Mouse (Mus musculus) hindbrain, embryonic 11.5 days (tissue): ENCODE data around the gene Tmem8b. TPM values are rescaled to one million over a fixed set of nuclear protein-coding genes. Genes with fewer than 3 reads are reported as not detected.

Experiments used
- ATAC-seq: fragments of 200-750 bp; cut with Nextera tagmentation; 2 replicates; pipeline ENCODE4 v1.8.0; 2017; ENCODE audit warnings: mild to moderate bottlenecking, moderate TSS enrichment, moderate library complexity; ENCODE audit not compliant: low FRiP score
- DNase-seq: peaks from one replicate; pipeline ENCODE4 v3.0.0-alpha.2; 2015; ENCODE audit warnings: low spot score
- H3K27ac ChIP-seq: fragments of 300-500 bp; sonication (generic); 2 replicates; pipeline ENCODE4 v1.5.1; 2014; ENCODE audit warnings: mild to moderate bottlenecking, low read depth, low read length
- H3K27me3 ChIP-seq: fragments of 300-500 bp; sonication (generic); 2 replicates; pipeline ENCODE4 v1.6.1; 2014; ENCODE audit warnings: mild to moderate bottlenecking, low read length, moderate library complexity, mixed read lengths; ENCODE audit not compliant: control insufficient read depth, insufficient read depth
- H3K36me3 ChIP-seq: fragments of 300-500 bp; sonication (generic); 2 replicates; pipeline ENCODE4 v1.6.1; 2014; ENCODE audit warnings: mild to moderate bottlenecking, low read length, moderate library complexity, mixed read lengths; ENCODE audit not compliant: control insufficient read depth, insufficient read depth
- H3K4me1 ChIP-seq: fragments of 300-500 bp; sonication (generic); replicated peaks from 2 replicates; pipeline ENCODE4 v1.6.1; 2014; ENCODE audit warnings: low read length, mixed read lengths; ENCODE audit not compliant: control insufficient read depth, insufficient read depth
- H3K4me2 ChIP-seq: fragments of 300-500 bp; sonication (generic); replicated peaks from 2 replicates; pipeline ENCODE4 v1.6.1; 2014; ENCODE audit warnings: mild to moderate bottlenecking, low read depth, low read length
- H3K4me3 ChIP-seq: fragments of 300-500 bp; sonication (generic); 2 replicates; pipeline ENCODE4 v1.5.1; 2014; ENCODE audit warnings: low read depth, low read length
- H3K9ac ChIP-seq: fragments of 300-500 bp; sonication (generic); 2 replicates; pipeline ENCODE4 v1.6.1; 2014; ENCODE audit warnings: low read depth, low read length
- H3K9me3 ChIP-seq: fragments of 300-500 bp; sonication (generic); 2 replicates; pipeline ENCODE4 v1.6.1; 2016; ENCODE audit warnings: low read length; ENCODE audit not compliant: control insufficient read depth
- WGBS: fragments of 180-500 bp; shearing (Covaris S2); extraction: QIAGEN DNeasy Blood & Tissue Kit; methylation state at CpG from one replicate; pipeline ENCODE4 v1.1.7; 2014; 5-methylcytosine and 5-hydroxymethylcytosine counted together
- polyA plus RNA-seq: library from polyadenylated mRNA; unstranded; fragments of >200 nt; fragmentation: Nextera tagmentation; extraction: Ambion mirVana; gene quantifications from 2 replicates; pipeline ENCODE4 v1.2.1, GENCODE M21; 2014

Gene Tmem8b
- polyA plus RNA-seq, 1 experiment from 2014 or later: 7.2 TPM

DNA sequence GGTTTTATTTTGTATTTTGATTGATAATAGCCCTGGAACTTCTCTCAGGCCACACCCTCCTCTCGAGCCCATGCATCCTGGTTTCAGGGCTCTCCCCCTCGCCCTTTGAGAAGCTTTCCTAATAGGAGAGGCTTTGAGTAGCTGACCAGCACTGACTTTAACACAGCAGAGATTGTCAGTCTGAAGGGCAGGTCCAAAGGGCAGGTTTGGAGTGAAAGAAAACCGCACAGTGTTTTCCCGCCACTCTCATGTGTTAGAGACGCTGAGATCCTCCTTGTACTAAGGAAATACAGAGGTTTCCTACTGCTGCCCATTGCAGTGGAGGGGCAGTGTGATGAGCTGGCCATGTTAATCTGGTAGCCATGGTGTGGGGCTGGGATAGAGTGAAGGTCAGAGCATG lies 6.2 kb downstream of the Tmem8b start:
- Histone ChIP-seq H3K27ac (no peak overlapping the region), H3K4me1 (no peaks in the 10 kb centered on the region), H3K9me3 (no peaks in the 10 kb centered on the region), H3K27me3 (no peaks in the 10 kb centered on the region), H3K9ac (no peak overlapping the region), H3K4me2 (no peak overlapping the region), H3K36me3 (no peaks in the 10 kb centered on the region), H3K4me3 (no peak overlapping the region)
- 74% methylated on average over 5 of the region's 5 CpGs for WGBS
- DNase-seq (no peak), ATAC-seq (no peak)

DNA sequence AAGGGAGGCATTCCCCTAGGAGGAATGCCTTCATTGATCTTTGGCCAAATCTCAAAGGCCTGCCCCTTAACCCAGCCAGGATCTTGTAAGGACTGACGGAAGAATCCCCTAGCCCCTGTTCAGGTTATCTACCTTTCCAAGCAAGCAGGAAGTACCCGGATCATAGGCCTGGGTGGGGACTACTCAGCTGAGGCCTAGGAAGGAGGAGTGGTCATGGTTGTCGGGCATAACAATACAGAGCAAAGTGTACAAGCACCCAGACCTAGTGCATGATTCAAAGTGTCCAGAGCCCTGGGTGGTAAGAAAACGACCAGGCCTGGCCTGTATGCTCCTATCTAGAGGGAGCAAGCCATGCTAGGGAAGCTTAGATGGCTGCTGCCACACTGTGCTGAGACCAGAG lies 6.8 kb downstream of the Tmem8b start:
- Histone ChIP-seq H3K27me3 (no peaks in the 10 kb centered on the region), H3K27ac (no peak overlapping the region), H3K4me3 (no peak overlapping the region), H3K36me3 (no peaks in the 10 kb centered on the region), H3K4me1 (no peaks in the 10 kb centered on the region), H3K4me2 (no peak overlapping the region), H3K9me3 (no peaks in the 10 kb centered on the region), H3K9ac (no peak overlapping the region)
- WGBS: 82% methylated on average over 4 of the region's 4 CpGs
- DNase-seq (no peak), ATAC-seq (no peak)

DNA sequence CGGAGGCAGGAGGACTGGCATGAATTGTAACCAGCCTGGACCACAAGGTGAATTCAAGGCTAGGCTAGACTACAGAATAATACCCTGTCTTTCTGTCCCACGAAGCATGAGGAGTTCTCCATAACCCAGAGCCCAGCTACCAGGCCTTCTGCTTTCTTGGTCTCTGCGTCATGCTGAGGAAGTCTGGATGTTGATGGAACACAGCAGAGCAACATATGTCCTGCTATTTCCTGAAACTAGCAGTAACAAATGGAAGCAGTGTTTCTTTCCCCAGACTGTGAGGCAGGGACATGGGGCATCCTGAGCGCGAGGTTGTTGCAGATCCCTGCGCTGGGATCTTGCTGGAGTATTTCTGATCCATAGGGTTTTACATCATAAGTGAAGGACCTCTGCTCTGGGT lies 9.8 kb downstream of the Tmem8b start:
- Histone ChIP-seq H3K27ac (no peak overlapping the region), H3K4me1 (no peaks in the 10 kb centered on the region), H3K4me3 (no peak overlapping the region), H3K36me3 (no peaks in the 10 kb centered on the region), H3K9ac (no peak overlapping the region), H3K4me2 (no peak overlapping the region), H3K9me3 (no peaks in the 10 kb centered on the region), H3K27me3 (no peaks in the 10 kb centered on the region)
- no peak for DNase-seq
- no peak for ATAC-seq
- WGBS: 86% methylated on average over 6 of the region's 6 CpGs

DNA sequence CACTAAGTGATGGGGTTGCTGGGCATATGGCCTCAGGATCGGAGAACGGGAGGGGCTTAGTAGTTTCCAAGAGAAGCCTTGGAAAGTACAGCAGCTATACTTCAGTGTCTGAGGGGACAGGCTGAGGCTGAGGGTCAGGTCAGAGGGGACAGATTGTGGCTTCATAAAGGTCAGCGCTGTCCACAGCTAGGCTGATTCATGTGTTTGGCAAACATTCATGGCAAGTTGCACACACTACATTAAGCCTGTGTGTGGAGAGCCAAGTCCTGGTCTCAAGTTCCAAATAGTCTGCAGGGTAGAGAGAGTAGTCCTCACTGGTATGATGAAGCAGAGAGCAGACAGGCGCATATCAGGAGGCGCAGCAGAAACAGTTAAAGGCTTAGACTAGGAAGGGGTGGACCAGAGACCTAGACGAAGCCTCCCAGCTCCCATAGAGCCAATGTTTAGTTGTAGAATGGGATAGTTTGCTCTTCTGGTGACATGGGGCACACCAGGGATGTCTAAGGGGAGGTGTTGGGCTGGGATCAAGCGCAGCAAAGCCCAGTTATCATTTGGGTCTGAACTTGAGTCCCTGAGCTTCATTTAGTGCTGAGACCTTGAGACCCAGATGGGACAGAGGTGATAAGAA lies 10.8 kb downstream of the Tmem8b start:
- H3K4me3 ChIP-seq: no peak overlapping the region
- WGBS: 90% methylated on average over 7 of the region's 7 CpGs
- no peaks in the 10 kb centered on the region for H3K27me3 ChIP-seq
- H3K4me1 ChIP-seq: no peaks in the 10 kb centered on the region
- no peak overlapping the region for H3K9ac ChIP-seq
- H3K4me2 ChIP-seq: no peak overlapping the region
- H3K36me3 ChIP-seq: no peaks in the 10 kb centered on the region
- no peaks in the 10 kb centered on the region for H3K9me3 ChIP-seq
- ATAC-seq (no peak), DNase-seq (no peak)
- no peak overlapping the region for H3K27ac ChIP-seq

DNA sequence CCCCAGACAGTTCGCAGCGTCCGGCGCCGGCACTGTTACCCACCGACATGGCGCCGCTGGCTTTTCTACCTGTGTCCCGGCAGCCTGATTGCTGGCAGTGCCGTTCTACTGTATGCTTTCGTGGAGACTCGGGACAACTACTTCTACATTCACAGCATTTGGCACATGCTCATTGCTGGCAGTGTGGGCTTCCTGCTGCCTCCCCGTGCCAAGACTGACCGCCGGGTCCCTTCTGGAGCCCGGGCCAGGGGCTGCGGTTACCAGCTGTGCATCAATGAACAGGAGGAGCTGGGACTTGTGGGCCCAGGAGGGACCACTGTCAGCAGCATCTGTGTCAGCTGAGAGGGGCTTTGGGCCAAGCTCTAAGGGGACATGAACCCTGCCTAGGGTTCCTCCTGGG lies 21.2 kb downstream of the Tmem8b start:
- H3K36me3 ChIP-seq: no peaks in the 10 kb centered on the region
- ATAC-seq: no peak
- H3K9me3 ChIP-seq: no peaks in the 10 kb centered on the region
- H3K9ac ChIP-seq: no peak overlapping the region
- 94% methylated on average over 17 of the region's 17 CpGs for WGBS
- no peaks in the 10 kb centered on the region for H3K27me3 ChIP-seq
- H3K27ac ChIP-seq: no peak overlapping the region
- no peaks in the 10 kb centered on the region for H3K4me1 ChIP-seq
- H3K4me2 ChIP-seq: no peak overlapping the region
- DNase-seq: no peak
- H3K4me3 ChIP-seq: no peak overlapping the region

DNA sequence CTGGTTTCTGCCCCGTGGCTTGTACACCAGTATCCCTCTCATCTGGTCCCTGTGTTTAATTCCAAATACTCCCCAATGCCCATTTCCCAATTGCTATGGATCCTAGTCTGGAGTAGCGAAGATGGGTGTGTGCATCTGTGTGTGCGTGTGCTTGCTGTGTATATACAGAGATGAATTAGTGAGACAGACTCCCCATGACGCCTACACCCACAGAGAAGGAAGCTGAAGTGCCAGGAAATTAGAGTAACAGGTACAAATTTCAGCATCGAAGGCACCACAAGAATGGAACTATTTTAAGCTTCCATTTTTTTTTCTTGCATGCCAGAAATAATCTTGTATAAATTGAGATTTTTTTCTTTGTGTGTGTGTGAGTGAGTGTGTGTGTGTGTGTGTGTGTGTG lies 22.3 kb downstream of the Tmem8b start:
- no peak overlapping the region for H3K9ac ChIP-seq
- H3K27ac ChIP-seq: no peak overlapping the region
- H3K27me3 ChIP-seq: no peaks in the 10 kb centered on the region
- ATAC-seq (no peak), DNase-seq (no peak)
- H3K4me3 ChIP-seq: no peak overlapping the region
- no peaks in the 10 kb centered on the region for H3K36me3 ChIP-seq
- no peaks in the 10 kb centered on the region for H3K9me3 ChIP-seq
- no peak overlapping the region for H3K4me2 ChIP-seq
- WGBS: 82% methylated on average over 5 of the region's 5 CpGs
- H3K4me1 ChIP-seq: no peaks in the 10 kb centered on the region

DNA sequence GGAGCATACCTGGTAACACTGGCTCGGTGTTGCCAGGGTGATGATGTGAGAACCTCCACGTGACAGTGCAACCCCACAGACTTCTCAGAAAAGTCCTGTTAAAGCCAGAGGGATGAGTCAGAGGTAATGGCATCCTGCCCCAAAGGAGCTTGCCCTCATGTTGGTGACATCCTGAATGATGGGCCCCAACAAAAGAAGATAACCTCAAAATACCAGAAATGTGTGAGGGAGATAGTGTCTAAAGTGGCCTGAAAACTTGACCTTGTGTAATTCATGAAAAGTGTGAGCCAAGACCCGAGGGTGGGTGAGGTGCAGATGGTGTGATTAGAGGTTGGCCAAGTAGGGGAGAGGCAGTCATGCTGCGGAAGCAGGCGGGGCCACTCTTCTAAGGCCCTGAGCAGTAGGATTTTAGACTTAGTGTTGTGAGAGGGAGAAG lies 25.1 kb downstream of the Tmem8b start:
- Histone ChIP-seq H3K9ac (no peak overlapping the region), H3K4me1 (no peaks in the 10 kb centered on the region), H3K36me3 (no peaks in the 10 kb centered on the region), H3K4me2 (no peak overlapping the region), H3K4me3 (no peak overlapping the region), H3K9me3 (no peaks in the 10 kb centered on the region), H3K27me3 (no peaks in the 10 kb centered on the region), H3K27ac (no peak overlapping the region)
- 86% methylated on average over 5 of the region's 5 CpGs for WGBS
- DNase-seq: no peak
- ATAC-seq: no peak

DNA sequence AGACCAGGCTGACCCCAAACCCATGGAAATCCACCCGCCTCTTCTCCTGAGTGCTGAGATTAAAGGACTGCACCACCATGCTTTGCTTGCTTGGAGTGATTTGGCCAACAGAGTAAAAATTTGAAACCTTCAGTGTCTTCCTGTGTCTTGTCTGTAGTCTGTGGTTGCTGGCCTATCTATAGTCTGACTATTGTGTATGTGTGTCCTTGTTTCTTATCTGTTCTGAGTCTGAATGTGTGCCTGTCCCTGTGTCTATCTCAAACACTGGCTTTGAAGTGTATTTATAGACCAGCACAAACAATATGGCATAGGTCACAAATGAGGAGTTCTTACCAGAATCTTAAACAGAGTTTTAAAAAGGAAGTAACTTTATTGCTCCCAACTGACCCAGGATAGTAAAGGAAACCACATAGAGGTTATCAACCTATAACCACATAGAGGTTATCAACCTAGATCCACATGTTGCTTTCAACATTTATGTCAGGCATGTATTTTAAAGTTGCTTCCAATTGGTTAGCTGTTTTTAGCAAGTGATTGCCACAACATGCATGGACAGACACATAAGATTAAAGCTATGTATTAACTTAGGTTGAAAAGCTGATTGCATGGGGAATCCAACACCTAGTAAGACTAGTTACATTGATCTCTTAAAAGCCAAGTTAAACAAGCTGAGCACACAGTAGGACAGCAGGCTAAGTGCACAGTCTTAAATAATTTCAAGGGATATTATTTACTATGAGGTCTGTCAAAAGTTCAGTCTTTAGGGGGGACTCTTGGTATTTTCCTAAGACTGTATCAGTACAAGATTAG lies 25.9 kb downstream of the Tmem8b start:
- H3K9me3 ChIP-seq: no peaks in the 10 kb centered on the region
- no peaks in the 10 kb centered on the region for H3K27me3 ChIP-seq
- H3K4me3 ChIP-seq: no peak overlapping the region
- H3K4me2 ChIP-seq: no peak overlapping the region
- no peak overlapping the region for H3K9ac ChIP-seq
- ATAC-seq (no peak), DNase-seq (no peak)
- WGBS: 94% methylated on average over 1 of the region's 1 CpGs
- no peak overlapping the region for H3K27ac ChIP-seq
- no peaks in the 10 kb centered on the region for H3K36me3 ChIP-seq
- H3K4me1 ChIP-seq: no peaks in the 10 kb centered on the region

DNA sequence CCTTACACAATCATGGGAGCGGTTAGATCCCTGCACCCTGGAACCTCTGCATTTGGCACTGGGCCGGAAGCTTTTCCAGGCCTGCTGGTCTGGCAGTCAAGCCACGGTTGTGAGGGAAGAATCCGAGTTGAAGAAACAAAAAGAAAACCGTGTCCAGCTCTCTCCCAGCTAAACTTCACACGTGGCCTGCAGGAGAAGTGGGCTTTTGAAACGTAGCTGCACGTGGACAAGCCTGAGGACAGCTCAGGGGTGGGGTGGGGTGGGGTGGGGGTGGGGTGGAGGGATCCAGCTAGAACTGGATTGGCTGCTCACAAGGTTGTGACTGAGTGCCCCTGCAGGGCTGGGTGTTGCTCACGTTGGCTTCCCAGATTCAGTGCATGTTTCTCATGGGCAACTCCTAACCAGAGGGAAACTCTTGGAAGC lies 26.5 kb downstream of the Tmem8b start:
- WGBS: 38% methylated on average over 9 of the region's 9 CpGs
- Histone ChIP-seq H3K4me2 (no peak overlapping the region), H3K4me1 (no peaks in the 10 kb centered on the region), H3K27ac (no peak overlapping the region), H3K4me3 (no peak overlapping the region), H3K27me3 (no peaks in the 10 kb centered on the region), H3K9me3 (no peaks in the 10 kb centered on the region), H3K9ac (no peak overlapping the region), H3K36me3 (no peaks in the 10 kb centered on the region)
- DNase-seq (no peak), ATAC-seq (no peak)
